Mouse (Mus musculus): ENCODE data around the gene Slc7a10. TPM values are rescaled to one million over a fixed set of nuclear protein-coding genes. Genes with fewer than 3 reads are reported as not detected.

The Slc7a10 gene
- polyA plus RNA-seq (2015; fragmentation: Nextera tagmentation; extraction: Ambion mirVana): 5.3 and 6.2 TPM in 2 replicates

DNA sequence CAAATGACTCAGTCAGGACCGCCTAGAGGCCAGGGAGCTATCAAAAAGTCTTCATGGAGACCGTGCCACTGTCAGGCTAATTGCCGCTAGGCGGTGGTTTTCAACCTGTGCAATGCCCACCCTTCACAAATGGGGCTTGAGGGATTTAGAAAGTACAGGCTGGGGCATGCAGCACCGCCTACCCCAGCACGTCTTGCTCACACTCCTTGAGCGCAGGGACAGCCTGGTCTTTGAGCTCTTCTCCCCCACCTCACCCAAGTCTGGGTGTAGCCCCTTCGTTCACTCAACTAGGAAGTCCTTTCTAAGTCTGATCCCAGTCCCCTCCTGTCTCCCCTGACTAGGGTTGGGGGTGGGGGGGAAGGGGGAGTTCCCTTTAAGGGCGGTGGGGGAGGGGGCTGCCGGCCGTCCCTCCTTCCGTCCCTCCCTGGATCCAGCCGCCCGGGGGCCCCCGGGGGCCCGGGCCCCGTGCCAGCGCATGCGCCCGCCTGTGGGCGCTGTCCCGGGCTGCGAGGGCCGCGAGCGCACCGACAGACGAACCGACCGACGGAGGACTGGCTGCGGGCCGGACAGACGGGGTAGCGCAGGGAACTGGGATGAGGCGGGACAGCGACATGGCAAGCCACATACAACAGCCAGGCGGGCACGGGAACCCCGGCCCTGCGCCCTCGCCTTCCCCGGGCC, at the start of gene Slc7a10:
Gene Slc7a10, plus strand, starts transcription at position 497 of the 681 bp plus-strand sequence.
- peak; percentile 50 for ATAC-seq (ENCODE audit: low read depth)
- Histone ChIP-seq H3K27me3 (ENCODE audit: control insufficient read depth, insufficient read depth, low read depth, low read length) (peaks cover 33% of the 10 kb centered on the region), H3K4me1 (replicated peaks; ENCODE audit: control insufficient read depth, insufficient read depth, low read length) (peaks cover 17% of the 10 kb centered on the region), H3K4me2 (ENCODE audit: low read depth, low read length) (peak within 1 kb of the TSS; percentile 71), H3K9me3 (ENCODE audit: control insufficient read depth, low read length) (0 out of 2 replicates have a peak, but pooled peaks cover 2% of the 10 kb centered on the region), H3K9ac (ENCODE audit: low read length) (peak within 1 kb of the TSS; percentile 47), H3K4me3 (ENCODE audit: low read length) (peak within 1 kb of the TSS; percentile 45), H3K27ac (ENCODE audit: low read length) (no peak within 1 kb of the TSS), H3K36me3 (ENCODE audit: control insufficient read depth, insufficient read depth, low read length) (no peaks in the 10 kb centered on the region)
- WGBS: 1% methylated on average over 41 of the region's 43 CpGs

DNA sequence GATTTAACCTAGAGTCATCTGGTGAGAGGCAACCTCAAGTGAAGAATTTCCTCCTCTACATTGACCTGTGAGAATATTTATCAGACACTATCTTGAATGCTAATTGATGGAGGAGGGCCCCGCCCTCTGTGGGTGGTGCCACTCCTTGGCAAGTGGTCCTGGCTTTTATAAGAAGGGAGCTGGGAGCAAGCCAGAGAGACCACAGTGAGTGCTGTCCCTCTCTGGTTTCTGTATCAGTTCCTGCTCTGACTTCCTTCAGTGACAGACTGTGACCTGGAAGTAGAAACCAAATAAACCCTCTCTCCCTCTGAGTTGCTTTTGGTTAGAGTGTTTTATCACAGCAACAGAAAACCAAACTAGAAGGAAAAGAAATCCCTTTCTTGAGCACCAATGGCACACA, 48.7 kb upstream of the Slc7a10 start:
- ATAC-seq (ENCODE audit: low read depth): no peak
- H3K27ac ChIP-seq (ENCODE audit: low read length): no peak overlapping the region
- no peaks in the 10 kb centered on the region for H3K27me3 ChIP-seq (ENCODE audit: control insufficient read depth, insufficient read depth, low read depth, low read length)
- 79% methylated on average over 1 of the region's 1 CpGs for WGBS
- H3K4me2 ChIP-seq (ENCODE audit: low read depth, low read length): no peak overlapping the region
- no peaks in the 10 kb centered on the region for H3K9me3 ChIP-seq (ENCODE audit: control insufficient read depth, low read length)
- peaks cover 26% of the 10 kb centered on the region for H3K4me1 ChIP-seq (replicated peaks; ENCODE audit: control insufficient read depth, insufficient read depth, low read length)
- H3K9ac ChIP-seq (ENCODE audit: low read length): no peak overlapping the region
- no peak overlapping the region for H3K4me3 ChIP-seq (ENCODE audit: low read length)
- no peaks in the 10 kb centered on the region for H3K36me3 ChIP-seq (ENCODE audit: control insufficient read depth, insufficient read depth, low read length)

GRCm38 (mm10) chr7:35138481-35138880, 47.7 kb upstream of the Slc7a10 start:
- Histone ChIP-seq H3K9ac (ENCODE audit: low read length) (no peak overlapping the region), H3K4me3 (ENCODE audit: low read length) (no peak overlapping the region), H3K27me3 (ENCODE audit: control insufficient read depth, insufficient read depth, low read depth, low read length) (no peaks in the 10 kb centered on the region), H3K27ac (ENCODE audit: low read length) (no peak overlapping the region), H3K4me2 (ENCODE audit: low read depth, low read length) (no peak overlapping the region), H3K36me3 (ENCODE audit: control insufficient read depth, insufficient read depth, low read length) (no peaks in the 10 kb centered on the region), H3K9me3 (ENCODE audit: control insufficient read depth, low read length) (no peaks in the 10 kb centered on the region), H3K4me1 (replicated peaks; ENCODE audit: control insufficient read depth, insufficient read depth, low read length) (peaks cover 28% of the 10 kb centered on the region)
- ATAC-seq (ENCODE audit: low read depth): no peak
- WGBS: 47% methylated on average over 4 of the region's 4 CpGs

GRCm38 (mm10) chr7:35139880-35140279, 46.3 kb upstream of the Slc7a10 start:
- 81% methylated on average over 5 of the region's 5 CpGs for WGBS
- ATAC-seq (ENCODE audit: low read depth): no peak

DNA sequence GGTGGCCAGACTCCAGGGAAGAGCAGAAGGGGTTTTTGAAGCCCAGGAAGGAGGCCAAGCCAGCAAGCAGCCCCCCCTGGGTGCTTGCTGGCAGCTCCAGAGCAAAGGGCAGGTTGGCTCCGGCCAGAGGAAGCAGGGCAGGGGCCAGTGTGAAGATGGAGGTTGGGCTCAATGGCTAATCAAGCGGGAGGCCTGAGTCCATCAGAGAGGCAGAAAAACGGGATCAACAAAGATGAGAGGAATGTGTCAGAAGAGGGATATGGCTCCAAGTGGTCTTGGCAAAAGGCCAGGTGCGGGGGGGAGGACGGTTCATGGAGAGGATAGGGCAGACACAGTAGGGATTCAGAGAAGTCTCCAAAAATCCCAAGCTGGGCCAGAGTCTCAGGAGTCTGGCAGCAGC, 44.7 kb upstream of the Slc7a10 start:
- no peak overlapping the region for H3K9ac ChIP-seq (ENCODE audit: low read length)
- no peaks in the 10 kb centered on the region for H3K27me3 ChIP-seq (ENCODE audit: control insufficient read depth, insufficient read depth, low read depth, low read length)
- 13% methylated on average over 5 of the region's 5 CpGs for WGBS
- peak overlapping the region; percentile 89 for H3K27ac ChIP-seq (ENCODE audit: low read length)
- peaks cover 40% of the 10 kb centered on the region for H3K4me1 ChIP-seq (replicated peaks; ENCODE audit: control insufficient read depth, insufficient read depth, low read length)
- H3K4me3 ChIP-seq (ENCODE audit: low read length): no peak overlapping the region
- H3K4me2 ChIP-seq (ENCODE audit: low read depth, low read length): no peak overlapping the region
- H3K9me3 ChIP-seq (ENCODE audit: control insufficient read depth, low read length): no peaks in the 10 kb centered on the region
- H3K36me3 ChIP-seq (ENCODE audit: control insufficient read depth, insufficient read depth, low read length): no peaks in the 10 kb centered on the region
- peak; percentile 81 for ATAC-seq (ENCODE audit: low read depth)

More at GRCm38 (mm10) chr7:35139880-35140279, 46.3 kb upstream of the Slc7a10 start:
- no peaks in the 10 kb centered on the region for H3K9me3 ChIP-seq (ENCODE audit: control insufficient read depth, low read length)
- no peaks in the 10 kb centered on the region for H3K36me3 ChIP-seq (ENCODE audit: control insufficient read depth, insufficient read depth, low read length)
- H3K4me3 ChIP-seq (ENCODE audit: low read length): no peak overlapping the region
- no peak overlapping the region for H3K27ac ChIP-seq (ENCODE audit: low read length)
- no peaks in the 10 kb centered on the region for H3K27me3 ChIP-seq (ENCODE audit: control insufficient read depth, insufficient read depth, low read depth, low read length)
- H3K4me2 ChIP-seq (ENCODE audit: low read depth, low read length): no peak overlapping the region
- peaks cover 29% of the 10 kb centered on the region for H3K4me1 ChIP-seq (replicated peaks; ENCODE audit: control insufficient read depth, insufficient read depth, low read length)
- no peak overlapping the region for H3K9ac ChIP-seq (ENCODE audit: low read length)

GRCm38 (mm10) chr7:35142522-35142921, 43.7 kb upstream of the Slc7a10 start:
- 65% methylated on average over 8 of the region's 8 CpGs for WGBS
- no peak for ATAC-seq (ENCODE audit: low read depth)
- no peaks in the 10 kb centered on the region for H3K9me3 ChIP-seq (ENCODE audit: control insufficient read depth, low read length)
- H3K36me3 ChIP-seq (ENCODE audit: control insufficient read depth, insufficient read depth, low read length): no peaks in the 10 kb centered on the region
- H3K4me1 ChIP-seq (replicated peaks; ENCODE audit: control insufficient read depth, insufficient read depth, low read length): peaks cover 40% of the 10 kb centered on the region
- H3K4me2 ChIP-seq (ENCODE audit: low read depth, low read length): no peak overlapping the region
- H3K4me3 ChIP-seq (ENCODE audit: low read length): no peak overlapping the region
- H3K27ac ChIP-seq (ENCODE audit: low read length): peak overlapping the region; percentile 89
- H3K27me3 ChIP-seq (ENCODE audit: control insufficient read depth, insufficient read depth, low read depth, low read length): no peaks in the 10 kb centered on the region
- H3K9ac ChIP-seq (ENCODE audit: low read length): no peak overlapping the region

GRCm38 (mm10) chr7:35143864-35144618, 42.1 kb upstream of the Slc7a10 start:
- H3K27me3 ChIP-seq (ENCODE audit: control insufficient read depth, insufficient read depth, low read depth, low read length): no peaks in the 10 kb centered on the region
- no peak overlapping the region for H3K9ac ChIP-seq (ENCODE audit: low read length)
- H3K36me3 ChIP-seq (ENCODE audit: control insufficient read depth, insufficient read depth, low read length): no peaks in the 10 kb centered on the region
- peak overlapping the region; percentile 50; the same call in 1 of the 2 replicates for H3K27ac ChIP-seq (ENCODE audit: low read length)
- no peak for ATAC-seq (ENCODE audit: low read depth)
- peaks cover 42% of the 10 kb centered on the region for H3K4me1 ChIP-seq (replicated peaks; ENCODE audit: control insufficient read depth, insufficient read depth, low read length)
- no peak overlapping the region for H3K4me2 ChIP-seq (ENCODE audit: low read depth, low read length)
- 52% methylated on average over 6 of the region's 6 CpGs for WGBS
- H3K4me3 ChIP-seq (ENCODE audit: low read length): no peak overlapping the region
- no peaks in the 10 kb centered on the region for H3K9me3 ChIP-seq (ENCODE audit: control insufficient read depth, low read length)

GRCm38 (mm10) chr7:35145068-35145467, 41.1 kb upstream of the Slc7a10 start:
- WGBS: 53% methylated on average over 9 of the region's 9 CpGs
- peak; percentile 15; the same call in 1 of the 2 replicates for ATAC-seq (ENCODE audit: low read depth)
- peak overlapping the region; percentile 79 for H3K27ac ChIP-seq (ENCODE audit: low read length)

GRCm38 (mm10) chr7:35146269-35146668, 39.9 kb upstream of the Slc7a10 start:
- Histone ChIP-seq H3K9ac (ENCODE audit: low read length) (0 out of 2 replicates have a peak overlapping the region, but pooled peaks have one; percentile 14), H3K4me1 (replicated peaks; ENCODE audit: control insufficient read depth, insufficient read depth, low read length) (peaks cover 48% of the 10 kb centered on the region), H3K9me3 (ENCODE audit: control insufficient read depth, low read length) (no peaks in the 10 kb centered on the region), H3K27me3 (ENCODE audit: control insufficient read depth, insufficient read depth, low read depth, low read length) (no peaks in the 10 kb centered on the region), H3K36me3 (ENCODE audit: control insufficient read depth, insufficient read depth, low read length) (no peaks in the 10 kb centered on the region), H3K4me2 (ENCODE audit: low read depth, low read length) (no peak overlapping the region), H3K27ac (ENCODE audit: low read length) (peak overlapping the region; percentile 79), H3K4me3 (ENCODE audit: low read length) (no peak overlapping the region)
- ATAC-seq (ENCODE audit: low read depth): peak; percentile 27
- 58% methylated on average over 10 of the region's 10 CpGs for WGBS

More at GRCm38 (mm10) chr7:35145068-35145467, 41.1 kb upstream of the Slc7a10 start:
- Histone ChIP-seq H3K27me3 (ENCODE audit: control insufficient read depth, insufficient read depth, low read depth, low read length) (no peaks in the 10 kb centered on the region), H3K4me2 (ENCODE audit: low read depth, low read length) (no peak overlapping the region), H3K9ac (ENCODE audit: low read length) (peak overlapping the region; percentile 22; the same call in 1 of the 2 replicates), H3K9me3 (ENCODE audit: control insufficient read depth, low read length) (no peaks in the 10 kb centered on the region), H3K4me3 (ENCODE audit: low read length) (no peak overlapping the region), H3K36me3 (ENCODE audit: control insufficient read depth, insufficient read depth, low read length) (no peaks in the 10 kb centered on the region), H3K4me1 (replicated peaks; ENCODE audit: control insufficient read depth, insufficient read depth, low read length) (peaks cover 52% of the 10 kb centered on the region)
